Mouse (Mus musculus) liver, postnatal 0 days (tissue): ENCODE measurements around the gene Inip.

Source experiments
- CTCF ChIP-seq: sonication (generic); IDR thresholded peaks from 2 replicates; pipeline ENCODE4 v1.5.1; 2016; ENCODE audit warnings: antibody characterized with exemption, low read depth
- EP300 ChIP-seq: IDR thresholded peaks from 2 replicates; pipeline ENCODE4 v1.6.1; 2016; ENCODE audit warnings: antibody characterized with exemption, low read depth, mild to moderate bottlenecking

DNA sequence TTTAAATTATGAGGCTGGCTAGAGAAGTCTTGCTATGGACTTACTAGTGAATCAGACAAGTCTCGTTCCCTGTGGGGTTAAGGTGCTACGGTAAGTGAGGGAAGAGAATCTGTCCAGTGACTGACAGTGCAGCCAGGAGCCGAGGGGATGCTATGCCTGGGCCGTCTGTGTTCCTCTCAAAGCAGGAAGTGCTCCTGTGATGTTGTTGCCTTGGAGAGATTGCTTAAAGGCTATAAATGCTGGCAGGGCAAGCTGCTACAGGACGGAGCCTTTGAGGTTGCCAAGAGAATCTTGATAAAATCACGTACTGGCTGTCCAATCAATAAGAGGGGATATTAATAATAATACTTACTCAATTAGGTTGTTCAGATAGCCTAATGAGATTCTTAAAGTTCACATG is 31.4 kb upstream of the Inip start:
- TF ChIP-seq CTCF (no peak), EP300 (no peak)
